Mouse (Mus musculus) bone marrow, adult 2 months (tissue): ENCODE results near the gene Wapl.

Source experiments
- CTCF ChIP-seq: fragments of 200-500 bp; IDR thresholded peaks from 2 replicates; pipeline ENCODE4 v1.5.1; 2011; ENCODE audit warnings: low read length, control low read depth; ENCODE audit not compliant: control insufficient read depth, insufficient read depth
- POLR2A ChIP-seq: fragments of 200-500 bp; IDR thresholded peaks from 2 replicates; pipeline ENCODE4 v1.6.1; 2011; ENCODE audit warnings: low read depth, mild to moderate bottlenecking, control low read depth, low read length, borderline replicate concordance; ENCODE audit not compliant: control insufficient read depth

- TF ChIP-seq CTCF (no peak), POLR2A (no peak)
These were observed 105.0 kb downstream of the Wapl start for GRCm38 (mm10) chr14:34778760-34779159.
